Mouse (Mus musculus) gonadal fat pad, adult 2 months (tissue): ENCODE data around the gene 2700097O09Rik. TPM values are rescaled to one million over a fixed set of nuclear protein-coding genes. Genes with fewer than 3 reads are reported as not detected.
"Not testable (repeated sequence)": the region's sequence is repeated elsewhere in the genome, so short reads cannot be mapped to it uniquely, and the experiment has no call there.

Experiments
- DNase-seq: peaks from one replicate; pipeline ENCODE4 v3.0.0-alpha.2; 2012; ENCODE audit warnings: low read depth
- polyA plus RNA-seq: library from polyadenylated mRNA; depleted of rRNA; stranded (reverse); fragments of >200 nt; gene quantifications from 2 replicates; pipeline ENCODE4 v1.2.3, GENCODE M21; 2012

2700097O09Rik gene
- polyA plus RNA-seq, 1 experiment, result 7.1 TPM

GRCm38 (mm10) chr12:55041011-55041410 lies 38.9 kb downstream of the 2700097O09Rik start:
- DNase-seq, result no peak

GRCm38 (mm10) chr12:55027088-55027487 lies 52.8 kb downstream of the 2700097O09Rik start:
- DNase-seq, result no peak

- no peak for DNase-seq
Measured at GRCm38 (mm10) chr12:55023284-55023683, 56.6 kb downstream of the 2700097O09Rik start.

- no peak for DNase-seq
Measured at GRCm38 (mm10) chr12:55019421-55019877, 60.5 kb downstream of the 2700097O09Rik start.

- no peak for DNase-seq
Measured at GRCm38 (mm10) chr12:55017119-55017721, 62.7 kb downstream of the 2700097O09Rik start.

GRCm38 (mm10) chr12:55016339-55017118 lies 63.4 kb downstream of the 2700097O09Rik start:
- DNase-seq, result no peak

GRCm38 (mm10) chr12:55015428-55015827 lies 64.5 kb downstream of the 2700097O09Rik start:
- DNase-seq, result no peak

GRCm38 (mm10) chr12:55013626-55014398 lies 66.1 kb downstream of the 2700097O09Rik start, which contains the start of gene Baz1a:
Baz1a (minus strand) TSS chr12:55014348.
- peak; percentile 75 for DNase-seq

GRCm38 (mm10) chr12:55013031-55013430 lies 66.9 kb downstream of the 2700097O09Rik start:
- DNase-seq, result peak; percentile 67

GRCm38 (mm10) chr12:55007361-55008008 lies 72.4 kb downstream of the 2700097O09Rik start:
- DNase-seq, result peak; percentile 49

GRCm38 (mm10) chr12:55006071-55006470 lies 73.8 kb downstream of the 2700097O09Rik start:
- DNase-seq, result no peak

- DNase-seq, result no peak
Measured at GRCm38 (mm10) chr12:55004396-55004795, 75.5 kb downstream of the 2700097O09Rik start.

- DNase-seq, result no peak
Measured at GRCm38 (mm10) chr12:55003843-55004242, 76.1 kb downstream of the 2700097O09Rik start.

GRCm38 (mm10) chr12:55002532-55002931 lies 77.4 kb downstream of the 2700097O09Rik start:
- DNase-seq, result not testable (repeated sequence)

GRCm38 (mm10) chr12:54999016-54999690 lies 80.8 kb downstream of the 2700097O09Rik start:
- no peak for DNase-seq

- DNase-seq, result no peak
Measured at GRCm38 (mm10) chr12:54998411-54998810, 81.5 kb downstream of the 2700097O09Rik start.

- no peak for DNase-seq
Measured at GRCm38 (mm10) chr12:54996979-54997474, 82.9 kb downstream of the 2700097O09Rik start.

- DNase-seq, result no peak
Measured at GRCm38 (mm10) chr12:54995965-54996364, 83.9 kb downstream of the 2700097O09Rik start.
